In the genomic region with DNA sequence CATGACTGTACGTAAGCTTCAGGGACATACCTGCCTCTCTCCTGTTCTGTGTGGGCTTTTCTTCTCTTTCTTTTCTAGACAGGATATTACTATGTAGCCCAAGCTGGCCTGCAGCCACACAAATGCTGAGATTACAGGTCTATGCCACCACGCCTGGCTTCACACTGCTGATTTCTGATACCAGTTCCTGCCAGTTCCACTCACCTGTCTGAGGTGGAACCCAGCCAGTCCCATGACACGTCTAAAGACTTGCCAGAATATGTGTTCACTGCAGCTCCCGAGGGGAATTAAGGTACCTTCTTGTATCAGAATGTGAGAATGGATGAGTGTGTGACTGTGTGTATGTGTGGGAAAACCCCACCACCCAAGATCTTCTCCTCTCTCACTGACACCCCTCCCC, we compare ENCODE assay signal across 23 mouse cellular contexts. TPM values are rescaled to one million over a fixed set of nuclear protein-coding genes. Genes with fewer than 3 reads are reported as not detected.
DNase-seq lines count a peak whose midpoint lies in the region; ATAC-seq lines count a peak whose summit lies in the region.
"Had no signal": no experiment of that assay in that cellular context is flagged by ENCODE, and none has a peak within 500 bp of the region (broad histone marks: within the 10 kb centered on the region; RNA-seq: fewer than 3 reads in every experiment).

No protein-coding gene starts in this region.

- peaks cover 19% of the 10 kb centered on the region for H3K4me1 ChIP-seq in heart, embryonic 12.5 days (replicated peaks)
- H3K4me1 ChIP-seq in kidney, embryonic 15.5 days: peaks cover 21% of the 10 kb centered on the region
- H3K4me1 ChIP-seq in liver, embryonic 11.5 days (replicated peaks; ENCODE audit: control insufficient read depth, insufficient read depth, low read length): no peaks in the 10 kb centered on the region; the same call in 1 of the 2 replicates

- no peak overlapping the region for H3K4me2 ChIP-seq in heart, embryonic 12.5 days
- H3K4me2 ChIP-seq in kidney, embryonic 15.5 days: no peak overlapping the region
- H3K4me2 ChIP-seq in liver, embryonic 11.5 days: no peak overlapping the region
- H3K4me2 ChIP-seq: midbrain, embryonic 11.5 days; neural tube, embryonic 15.5 days; stomach, embryonic 15.5 days had no signal

- H3K27me3 ChIP-seq in heart, embryonic 12.5 days (replicated peaks): peaks cover 9% of the 10 kb centered on the region
- H3K27me3 ChIP-seq in kidney, embryonic 15.5 days: no peaks in the 10 kb centered on the region
- H3K27me3 ChIP-seq in liver, embryonic 11.5 days (replicated peaks; ENCODE audit: control insufficient read depth, insufficient read depth, low read length): peaks cover 17% of the 10 kb centered on the region
- H3K27me3 ChIP-seq: stomach, embryonic 15.5 days had no signal

- 81% methylated on average over 4 of the region's 4 CpGs for WGBS in heart, embryonic 12.5 days
- WGBS in kidney, embryonic 15.5 days: 78% methylated on average over 4 of the region's 4 CpGs
- 78% methylated on average over 4 of the region's 4 CpGs for WGBS in liver, embryonic 11.5 days

- intact Hi-C loops in heart, postnatal 10 days (cut with DNase I): no loop called here

- H3K9ac ChIP-seq in heart, embryonic 12.5 days: no peak overlapping the region
- H3K9ac ChIP-seq in kidney, embryonic 15.5 days: no peak overlapping the region
- H3K9ac ChIP-seq in liver, embryonic 11.5 days (ENCODE audit: low read depth, low read length): no peak overlapping the region
- H3K9ac ChIP-seq: neural tube, embryonic 15.5 days; stomach, embryonic 15.5 days had no signal

- no peak overlapping the region for H3K4me3 ChIP-seq in heart, embryonic 12.5 days
- H3K4me3 ChIP-seq in kidney, embryonic 15.5 days (replicated peaks): no peak overlapping the region
- no peak overlapping the region for H3K4me3 ChIP-seq in liver, embryonic 11.5 days (ENCODE audit: low read depth, low read length)
- H3K4me3 ChIP-seq: heart, embryonic 10.5 days; hindbrain, embryonic 10.5 days; neural tube, embryonic 15.5 days; stomach, embryonic 15.5 days had no signal

- ATAC-seq in heart, embryonic 12.5 days (ENCODE audit: insufficient number of reproducible peaks, low FRiP score): no peak
- peak; percentile 29; the same call in 1 of the 2 replicates for ATAC-seq in kidney, embryonic 15.5 days (replicated peaks; ENCODE audit: low FRiP score)
- ATAC-seq in liver, embryonic 11.5 days (replicated peaks; ENCODE audit: low FRiP score): no peak
- ATAC-seq: inflammation-experienced regulatory T-cells, adult 6 months had no signal

- DNase-seq in heart, postnatal 10 days: peak; percentile 26 to 42
- peak; percentile 90 to 91 for DNase-seq in cerebellum, postnatal 14 days
- DNase-seq in liver, embryonic 11.5 days (ENCODE audit: low spot score): no peak
- no peak for DNase-seq in liver
- DNase-seq in gastrocnemius, postnatal 10 days: no peak
- DNase-seq: adrenal gland, postnatal 25 days; gastrocnemius, postnatal 14 days; lung, adult 18-20 months; lung, postnatal 4 days; right cerebral cortex, adult 18-20 months; thymus, postnatal 25 days had no signal

- no peak overlapping the region for H3K27ac ChIP-seq in heart, embryonic 12.5 days (ENCODE audit: poor library complexity, severe bottlenecking)
- H3K27ac ChIP-seq in kidney, embryonic 15.5 days: peak overlapping the region; percentile 64
- no peak overlapping the region for H3K27ac ChIP-seq in liver, embryonic 11.5 days (ENCODE audit: low read depth, low read length)
- H3K27ac ChIP-seq: heart, embryonic 10.5 days; hindbrain, embryonic 10.5 days; neural tube, embryonic 15.5 days; stomach, embryonic 15.5 days had no signal

- H3K36me3 ChIP-seq in heart, embryonic 12.5 days: 0 out of 2 replicates have a peak, but pooled peaks cover 9% of the 10 kb centered on the region
- H3K36me3 ChIP-seq in kidney, embryonic 15.5 days: no peaks in the 10 kb centered on the region
- no peaks in the 10 kb centered on the region for H3K36me3 ChIP-seq in liver, embryonic 11.5 days (ENCODE audit: control insufficient read depth, insufficient read depth, low read length)
- H3K36me3 ChIP-seq: heart, embryonic 10.5 days; neural tube, embryonic 15.5 days; stomach, embryonic 15.5 days had no signal

- H3K9me3 ChIP-seq in heart, embryonic 12.5 days (replicated peaks): no peaks in the 10 kb centered on the region
- H3K9me3 ChIP-seq in kidney, embryonic 15.5 days (replicated peaks): no peaks in the 10 kb centered on the region
- no peaks in the 10 kb centered on the region for H3K9me3 ChIP-seq in liver, embryonic 11.5 days (ENCODE audit: control insufficient read depth, low read length)
- H3K9me3 ChIP-seq: G1E; heart, embryonic 10.5 days; hindbrain, embryonic 10.5 days; neural tube, embryonic 15.5 days; stomach, embryonic 15.5 days had no signal

RNA-seq across cellular contexts. Expression of gene Lrcol1, which starts 46.1 kb away (rescaled TPM):
- total RNA-seq in heart, postnatal 10 days (2021): not detected
- not detected in 2 replicates for polyA plus RNA-seq in heart, embryonic 12.5 days (2016; fragmentation: Nextera tagmentation; extraction: Ambion mirVana)
- not detected in 2 replicates for polyA plus RNA-seq in kidney, embryonic 15.5 days (2015; fragmentation: Nextera tagmentation; extraction: Ambion mirVana)
- not detected in 2 replicates for polyA plus RNA-seq in liver, embryonic 11.5 days (2014; fragmentation: Nextera tagmentation; extraction: Ambion mirVana)
- total RNA-seq in gastrocnemius, postnatal 10 days (2021): not detected
- total RNA-seq: adrenal gland, postnatal 25 days; G1E; gastrocnemius, postnatal 14 days had no signal
- polyA plus RNA-seq: C2C12; embryonic facial prominence, embryonic 11.5 days; G1E; heart, embryonic 10.5 days; hindbrain, embryonic 10.5 days; limb, embryonic 14.5 days; midbrain, embryonic 11.5 days; neural tube, embryonic 15.5 days; stomach, embryonic 15.5 days had no signal

RNA-seq across cellular contexts. Expression of gene P2rx2, which starts 47.6 kb away (rescaled TPM):
- not detected for total RNA-seq in heart, postnatal 10 days (2021)
- polyA plus RNA-seq in heart, embryonic 12.5 days (2016; fragmentation: Nextera tagmentation; extraction: Ambion mirVana): 0.22 TPM in 1 of 2 replicates, not detected in the other
- 0.68 and 0.87 TPM in 2 replicates for polyA plus RNA-seq in kidney, embryonic 15.5 days (2015; fragmentation: Nextera tagmentation; extraction: Ambion mirVana)
- 0.14 and 0.29 TPM in 2 replicates for polyA plus RNA-seq in liver, embryonic 11.5 days (2014; fragmentation: Nextera tagmentation; extraction: Ambion mirVana)
- total RNA-seq in gastrocnemius, postnatal 10 days (2021): not detected
- total RNA-seq: G1E; gastrocnemius, postnatal 14 days had no signal
- polyA plus RNA-seq: G1E; inflammation-experienced regulatory T-cells, adult 6 months had no signal

RNA-seq across cellular contexts. Expression of gene Fbrsl1, which starts 57.7 kb away (rescaled TPM):
- 10 to 100 TPM; 51.1 to 55.1 TPM for total RNA-seq in heart, postnatal 10 days (2021)
- 14.4 and 14.8 TPM in 2 replicates for polyA plus RNA-seq in heart, embryonic 12.5 days (2016; fragmentation: Nextera tagmentation; extraction: Ambion mirVana)
- polyA plus RNA-seq in kidney, embryonic 15.5 days (2015; fragmentation: Nextera tagmentation; extraction: Ambion mirVana): 12.1 and 13.2 TPM in 2 replicates
- 12.9 and 13.8 TPM in 2 replicates for polyA plus RNA-seq in liver, embryonic 11.5 days (2014; fragmentation: Nextera tagmentation; extraction: Ambion mirVana)
- total RNA-seq in gastrocnemius, postnatal 10 days (2021): 10 to 100 TPM; 33.5 to 37.7 TPM

Comparison
In these comparisons a context has a peak if more than half of its experiments do, and no peak if none do; other contexts are left out.
1. DNase-seq: peak in heart, postnatal 10 days (2 of 2) and cerebellum, postnatal 14 days (2 of 2); none in liver, embryonic 11.5 days (single experiment), liver (single experiment) and gastrocnemius, postnatal 10 days (single experiment).